In genomic region chr6:66282566-66283115, GRCm38 (mm10) we compare ENCODE assay signal across 22 mouse cellular contexts.
A peak's percentile ranks its signal among the peaks of the same experiment; 100 is the strongest.
DNase-seq lines count a peak whose midpoint lies in the region; ATAC-seq lines count a peak whose summit lies in the region.
"Had no signal": no experiment of that assay in that cellular context is flagged by ENCODE, and none has a peak within 500 bp of the region (broad histone marks: within the 10 kb centered on the region; RNA-seq: fewer than 3 reads in every experiment).

No protein-coding gene starts in this region.

- peak overlapping the region; percentile 75 for H3K27ac ChIP-seq in limb, embryonic 10.5 days
- H3K27ac ChIP-seq in limb, embryonic 12.5 days, result 0 out of 2 replicates have a peak overlapping the region, but pooled peaks have one; percentile 14
- H3K27ac ChIP-seq in heart, embryonic 11.5 days (ENCODE audit: low read depth, low read length), result no peak overlapping the region
- H3K27ac ChIP-seq: embryonic facial prominence, embryonic 10.5 days; embryonic facial prominence, embryonic 12.5 days; forebrain, embryonic 13.5 days; forebrain, embryonic 15.5 days had no signal

- peak; percentile 63 for DNase-seq in forelimb bud, embryonic 11.5 days (ENCODE audit: low read depth, low spot score)
- peak; percentile 32 for DNase-seq in limb, embryonic 10.5 days (ENCODE audit: low spot score)
- DNase-seq in retina, postnatal 1 day, result no peak
- DNase-seq: adrenal gland, adult 8-10 months; adrenal gland, postnatal 14 days; adrenal gland, postnatal 36 days; B cell, adult 2 months; cerebellum, adult 11-12 months; cerebellum, adult 2 months; cerebellum, adult 9-10 months; cerebellum, postnatal 10 days; cerebellum, postnatal 25 days had no signal

- no peak overlapping the region for H3K4me2 ChIP-seq in limb, embryonic 12.5 days
- no peak overlapping the region for H3K4me2 ChIP-seq in heart, embryonic 11.5 days
- H3K4me2 ChIP-seq: embryonic facial prominence, embryonic 12.5 days; forebrain, embryonic 13.5 days; forebrain, embryonic 15.5 days had no signal

- no peaks in the 10 kb centered on the region for H3K36me3 ChIP-seq in limb, embryonic 10.5 days
- no peaks in the 10 kb centered on the region for H3K36me3 ChIP-seq in limb, embryonic 12.5 days
- no peaks in the 10 kb centered on the region for H3K36me3 ChIP-seq in heart, embryonic 11.5 days (ENCODE audit: control insufficient read depth, insufficient read depth, low read length)
- H3K36me3 ChIP-seq: embryonic facial prominence, embryonic 10.5 days; embryonic facial prominence, embryonic 12.5 days; forebrain, embryonic 15.5 days had no signal

- H3K9ac ChIP-seq in limb, embryonic 12.5 days (replicated peaks), result no peak overlapping the region
- no peak overlapping the region for H3K9ac ChIP-seq in heart, embryonic 11.5 days (ENCODE audit: low read depth, low read length)
- H3K9ac ChIP-seq: embryonic facial prominence, embryonic 12.5 days; forebrain, embryonic 13.5 days; forebrain, embryonic 15.5 days had no signal

- no peaks in the 10 kb centered on the region for H3K9me3 ChIP-seq in limb, embryonic 10.5 days (replicated peaks)
- peaks cover 3% of the 10 kb centered on the region; the same call in 1 of the 2 replicates for H3K9me3 ChIP-seq in limb, embryonic 12.5 days
- no peaks in the 10 kb centered on the region for H3K9me3 ChIP-seq in heart, embryonic 11.5 days (replicated peaks; ENCODE audit: control insufficient read depth, low read length)
- H3K9me3 ChIP-seq: embryonic facial prominence, embryonic 12.5 days; forebrain, embryonic 13.5 days; forebrain, embryonic 15.5 days had no signal

- WGBS in limb, embryonic 10.5 days, result 62% methylated on average over 6 of the region's 6 CpGs
- WGBS in limb, embryonic 12.5 days, result 26% methylated on average over 6 of the region's 6 CpGs
- WGBS in heart, embryonic 11.5 days (ENCODE audit: insufficient replicate concordance), result 79% methylated on average over 6 of the region's 6 CpGs

- H3K4me1 ChIP-seq in limb, embryonic 10.5 days, result peaks cover 17% of the 10 kb centered on the region
- peaks cover 12% of the 10 kb centered on the region for H3K4me1 ChIP-seq in limb, embryonic 12.5 days (replicated peaks)
- H3K4me1 ChIP-seq in heart, embryonic 11.5 days (ENCODE audit: control insufficient read depth, insufficient read depth, low read length), result no peaks in the 10 kb centered on the region
- H3K4me1 ChIP-seq: embryonic facial prominence, embryonic 10.5 days; embryonic facial prominence, embryonic 12.5 days; forebrain, embryonic 13.5 days; forebrain, embryonic 15.5 days had no signal

- H3K27me3 ChIP-seq in limb, embryonic 10.5 days (ENCODE audit: low read depth, poor library complexity, severe bottlenecking), result no peaks in the 10 kb centered on the region
- no peaks in the 10 kb centered on the region for H3K27me3 ChIP-seq in limb, embryonic 12.5 days
- H3K27me3 ChIP-seq in heart, embryonic 11.5 days (ENCODE audit: control insufficient read depth, insufficient read depth, low read length), result no peaks in the 10 kb centered on the region
- H3K27me3 ChIP-seq: CH12.LX; embryonic facial prominence, embryonic 12.5 days; forebrain, embryonic 13.5 days; forebrain, embryonic 15.5 days had no signal

- H3K4me3 ChIP-seq in limb, embryonic 10.5 days, result no peak overlapping the region
- no peak overlapping the region for H3K4me3 ChIP-seq in limb, embryonic 12.5 days (replicated peaks)
- H3K4me3 ChIP-seq in heart, embryonic 11.5 days (ENCODE audit: low read depth, low read length), result no peak overlapping the region
- H3K4me3 ChIP-seq: embryonic facial prominence, embryonic 10.5 days; embryonic facial prominence, embryonic 12.5 days; forebrain, embryonic 13.5 days; forebrain, embryonic 15.5 days had no signal

- peak; percentile 87 for ATAC-seq in limb, embryonic 12.5 days (ENCODE audit: insufficient number of reproducible peaks, insufficient read depth, low FRiP score, low TSS enrichment, low read depth)
- ATAC-seq in heart, embryonic 11.5 days (replicated peaks; ENCODE audit: insufficient number of reproducible peaks, low FRiP score, low TSS enrichment), result no peak
- ATAC-seq: activated CD4-positive, CD25-positive, alpha-beta regulatory T cell, adult 4 months; CD4-positive, CD25-positive, alpha-beta regulatory T cell, adult 4 months; forebrain, embryonic 13.5 days; forebrain, embryonic 15.5 days; Patski had no signal
